Mouse (Mus musculus) stomach, embryonic 15.5 days (tissue): Measurements from ENCODE around the gene Trak1. TPM values are rescaled to one million over a fixed set of nuclear protein-coding genes. Genes with fewer than 3 reads are reported as not detected.
"Not testable (repeated sequence)": the region's sequence is repeated elsewhere in the genome, so short reads cannot be mapped to it uniquely, and the experiment has no call there.

Source experiments
- ATAC-seq: fragments of 200-750 bp; cut with Nextera tagmentation; 2 replicates; pipeline ENCODE4 v1.8.0; 2017; ENCODE audit warnings: low read depth, moderate number of reproducible peaks, moderate TSS enrichment; ENCODE audit not compliant: insufficient read depth, low FRiP score
- H3K27ac ChIP-seq: fragments of 300-500 bp; sonication (generic); 2 replicates; pipeline ENCODE4 v1.5.1; 2015; ENCODE audit warnings: mild to moderate bottlenecking, inconsistent platforms
- H3K27me3 ChIP-seq: fragments of 300-500 bp; sonication (generic); replicated peaks from 2 replicates; pipeline ENCODE4 v1.6.1; 2015; ENCODE audit warnings: inconsistent platforms
- H3K36me3 ChIP-seq: fragments of 300-500 bp; sonication (generic); 2 replicates; pipeline ENCODE4 v1.6.1; 2015; ENCODE audit warnings: inconsistent platforms
- H3K4me1 ChIP-seq: fragments of 300-500 bp; sonication (generic); 2 replicates; pipeline ENCODE4 v1.6.1; 2015; ENCODE audit warnings: inconsistent platforms
- H3K4me2 ChIP-seq: fragments of 300-500 bp; sonication (generic); 2 replicates; pipeline ENCODE4 v1.6.1; 2015; ENCODE audit warnings: mild to moderate bottlenecking, inconsistent platforms
- H3K4me3 ChIP-seq: fragments of 300-500 bp; sonication (generic); replicated peaks from 2 replicates; pipeline ENCODE4 v1.5.1; 2015; ENCODE audit warnings: inconsistent platforms
- H3K9ac ChIP-seq: fragments of 300-500 bp; sonication (generic); 2 replicates; pipeline ENCODE4 v1.6.1; 2015; ENCODE audit warnings: inconsistent platforms
- H3K9me3 ChIP-seq: fragments of 300-500 bp; sonication (generic); 2 replicates; pipeline ENCODE4 v1.6.1; 2016; ENCODE audit warnings: inconsistent platforms
- WGBS: fragments of 180-500 bp; shearing (Covaris S2); methylation state at CpG from one replicate; pipeline ENCODE4 v1.1.7; 2015; 5-methylcytosine and 5-hydroxymethylcytosine counted together
- polyA plus RNA-seq: library from polyadenylated mRNA; unstranded; fragments of >200 nt; fragmentation: Nextera tagmentation; extraction: Ambion mirVana; gene quantifications from 2 replicates; pipeline ENCODE4 v1.2.1, GENCODE M21; 2015

Trak1 gene
- polyA plus RNA-seq, 1 experiment from 2014 or later: 20.7 TPM

- whole genome bisulfite sequencing: 96% methylated on average over 17 of the region's 21 CpGs
- H3K27me3 ChIP-seq, H3K9ac ChIP-seq, H3K4me2 ChIP-seq, H3K27ac ChIP-seq, H3K9me3 ChIP-seq, ATAC-seq, H3K36me3 ChIP-seq, H3K4me3 ChIP-seq: not testable (repeated sequence)
- peaks cover 15% of the 10 kb centered on the region for H3K4me1 ChIP-seq
These were observed 31.0 kb downstream of the Trak1 start for GRCm38 (mm10) chr9:121328342-121328741.

DNA sequence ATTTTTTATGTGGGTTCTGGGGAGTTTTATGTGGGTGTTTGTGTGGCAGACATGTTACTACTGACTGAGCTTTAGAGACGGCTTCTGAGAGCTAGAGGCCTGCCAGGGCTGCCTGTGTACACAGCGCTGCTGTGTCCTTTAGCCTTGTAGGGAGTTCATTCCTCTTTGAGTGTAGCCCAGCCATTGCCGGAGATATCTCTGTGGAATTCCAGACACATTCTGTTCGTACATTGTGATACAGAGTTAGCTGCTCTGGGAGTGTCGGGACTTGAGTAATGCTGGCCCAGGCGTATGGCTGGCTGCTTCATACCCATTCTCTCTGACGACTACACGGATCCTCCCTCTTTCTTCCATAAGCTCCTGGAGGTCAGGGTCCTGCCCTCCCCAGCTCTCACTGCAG lies 31.9 kb downstream of the Trak1 start:
- no peak overlapping the region; the same call in 1 of the 2 replicates for H3K27ac ChIP-seq

GRCm38 (mm10) chr9:121330065-121330464 lies 32.8 kb downstream of the Trak1 start:
- H3K4me1 ChIP-seq: peaks cover 30% of the 10 kb centered on the region
- H3K36me3 ChIP-seq: 0 out of 2 replicates have a peak, but pooled peaks cover 4% of the 10 kb centered on the region
- H3K27me3 ChIP-seq: no peaks in the 10 kb centered on the region
- no peak for ATAC-seq
- H3K4me3 ChIP-seq: no peak overlapping the region
- no peak overlapping the region for H3K27ac ChIP-seq
- H3K4me2 ChIP-seq: no peak overlapping the region
- H3K9ac ChIP-seq: no peak overlapping the region
- H3K9me3 ChIP-seq: no peaks in the 10 kb centered on the region
- WGBS: 88% methylated on average over 5 of the region's 5 CpGs

More for the DNA sequence above, 31.9 kb downstream of the Trak1 start:
- WGBS: 60% methylated on average over 8 of the region's 8 CpGs
- H3K4me1 ChIP-seq: peaks cover 23% of the 10 kb centered on the region
- H3K36me3 ChIP-seq: 0 out of 2 replicates have a peak, but pooled peaks cover 4% of the 10 kb centered on the region
- H3K4me2 ChIP-seq: no peak overlapping the region
- H3K9ac ChIP-seq: no peak overlapping the region
- peak; percentile 23; the same call in 1 of the 2 replicates for ATAC-seq
- H3K9me3 ChIP-seq: no peaks in the 10 kb centered on the region
- H3K27me3 ChIP-seq: no peaks in the 10 kb centered on the region
- no peak overlapping the region for H3K4me3 ChIP-seq

DNA sequence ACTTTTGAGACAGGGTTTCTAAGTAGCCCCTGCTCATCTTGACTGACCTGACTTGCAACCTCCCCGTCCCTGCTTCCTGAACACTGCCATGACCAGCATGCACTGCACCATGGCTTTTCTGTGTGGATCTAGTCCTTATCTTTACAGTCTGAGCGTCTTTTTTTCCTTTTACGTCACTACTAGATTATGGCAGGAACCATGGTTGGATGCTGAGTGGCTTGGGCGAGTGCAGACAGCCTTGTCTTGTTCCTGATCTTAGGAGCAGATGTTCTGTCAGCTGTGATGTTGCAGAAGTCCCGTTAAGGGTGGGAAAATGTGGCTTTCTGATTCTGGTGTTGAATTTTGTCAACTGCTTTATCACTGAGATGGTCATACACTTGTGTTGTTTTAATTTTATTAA lies 34.1 kb downstream of the Trak1 start:
- H3K9ac ChIP-seq: no peak overlapping the region
- no peak overlapping the region for H3K4me2 ChIP-seq
- 11% methylated on average over 5 of the region's 5 CpGs for WGBS
- no peak; the same call in 1 of the 2 replicates for ATAC-seq
- no peaks in the 10 kb centered on the region for H3K27me3 ChIP-seq
- no peak overlapping the region for H3K4me3 ChIP-seq
- 0 out of 2 replicates have a peak, but pooled peaks cover 4% of the 10 kb centered on the region for H3K36me3 ChIP-seq
- peak overlapping the region; percentile 74 for H3K27ac ChIP-seq
- no peaks in the 10 kb centered on the region for H3K9me3 ChIP-seq
- H3K4me1 ChIP-seq: peaks cover 42% of the 10 kb centered on the region

DNA sequence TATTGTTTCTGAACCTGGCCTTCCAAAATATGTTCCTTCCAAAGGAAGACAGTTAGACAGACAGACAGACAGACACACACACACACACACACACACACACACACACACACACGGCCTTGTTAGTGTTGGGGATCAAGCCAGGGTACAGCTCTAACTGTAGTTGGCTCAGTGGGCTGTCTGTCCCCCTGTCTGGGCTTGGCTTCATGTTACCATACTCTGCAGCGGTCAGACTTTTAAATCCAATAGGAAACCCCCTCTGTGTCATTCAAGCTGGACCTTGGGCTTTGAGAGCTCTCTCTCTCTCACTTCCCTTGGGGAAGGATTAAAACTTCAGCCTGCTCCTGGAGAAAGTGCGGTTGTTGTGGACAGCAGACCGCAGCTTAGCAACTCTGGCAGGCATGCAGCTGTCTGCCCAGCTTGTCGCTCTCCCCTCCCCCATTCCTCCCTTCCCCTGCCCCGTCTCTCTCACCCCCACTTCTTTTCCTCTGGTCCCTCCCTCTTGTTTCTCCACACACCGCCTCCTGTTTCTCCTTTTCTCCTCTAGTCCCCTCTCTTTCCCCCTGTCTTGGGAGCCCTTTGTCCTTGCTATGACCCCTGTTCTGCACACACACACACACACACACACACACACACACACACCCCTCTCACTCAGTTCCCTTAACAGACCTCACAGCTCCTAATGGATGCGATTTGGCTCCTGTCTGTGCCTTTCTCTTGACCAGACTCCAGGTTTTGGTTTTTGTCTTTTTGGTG lies 34.8 kb downstream of the Trak1 start:
- no peak overlapping the region for H3K9ac ChIP-seq
- H3K36me3 ChIP-seq: 0 out of 2 replicates have a peak, but pooled peaks cover 4% of the 10 kb centered on the region
- H3K9me3 ChIP-seq: no peaks in the 10 kb centered on the region
- H3K4me3 ChIP-seq: no peak overlapping the region
- no peaks in the 10 kb centered on the region for H3K27me3 ChIP-seq
- H3K4me2 ChIP-seq: peak overlapping the region; percentile 17; the same call in 1 of the 2 replicates
- ATAC-seq: peak; percentile 51; the same call in 1 of the 2 replicates
- 2% methylated on average over 8 of the region's 8 CpGs for WGBS
- peak overlapping the region; percentile 74 for H3K27ac ChIP-seq
- peaks cover 47% of the 10 kb centered on the region for H3K4me1 ChIP-seq

GRCm38 (mm10) chr9:121333559-121333958 lies 36.3 kb downstream of the Trak1 start:
- no peak overlapping the region; the same call in 1 of the 2 replicates for H3K27ac ChIP-seq
- H3K4me3 ChIP-seq: no peak overlapping the region
- H3K4me1 ChIP-seq: peaks cover 59% of the 10 kb centered on the region
- H3K36me3 ChIP-seq: 0 out of 2 replicates have a peak, but pooled peaks cover under 1% of the 10 kb centered on the region
- no peak overlapping the region for H3K9ac ChIP-seq
- ATAC-seq: no peak
- H3K4me2 ChIP-seq: no peak overlapping the region
- WGBS: 81% methylated on average over 5 of the region's 5 CpGs
- H3K9me3 ChIP-seq: no peaks in the 10 kb centered on the region
- no peaks in the 10 kb centered on the region for H3K27me3 ChIP-seq

GRCm38 (mm10) chr9:121334311-121334851 lies 37.1 kb downstream of the Trak1 start:
- Histone ChIP-seq H3K4me2 (no peak overlapping the region), H3K27me3 (no peaks in the 10 kb centered on the region), H3K36me3 (no peaks in the 10 kb centered on the region), H3K4me3 (no peak overlapping the region), H3K9ac (no peak overlapping the region), H3K9me3 (no peaks in the 10 kb centered on the region), H3K27ac (peak overlapping the region; percentile 46), H3K4me1 (peaks cover 59% of the 10 kb centered on the region)
- no peak for ATAC-seq
- WGBS: 35% methylated on average over 8 of the region's 8 CpGs

DNA sequence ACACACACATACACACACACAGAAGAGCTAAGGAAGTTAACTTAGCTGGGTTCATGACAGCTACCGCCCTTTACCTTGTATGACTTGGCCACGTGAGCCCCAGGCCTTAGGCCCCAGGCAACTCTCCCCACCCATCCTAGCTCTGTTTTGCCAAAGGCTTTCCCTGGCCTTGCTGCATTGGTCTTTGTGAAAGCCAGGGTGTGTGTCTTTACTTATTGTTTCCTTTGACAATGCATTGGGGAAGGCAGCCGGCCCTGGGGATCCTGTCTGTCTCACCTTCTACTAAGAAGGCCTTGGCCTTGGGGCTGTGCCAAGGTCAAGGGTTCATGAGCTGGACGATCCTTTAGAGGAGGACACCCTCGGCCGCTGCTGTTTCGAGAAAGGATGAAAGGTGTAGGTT lies 38.3 kb downstream of the Trak1 start:
- H3K9ac ChIP-seq: no peak overlapping the region
- H3K27me3 ChIP-seq: no peaks in the 10 kb centered on the region
- no peaks in the 10 kb centered on the region for H3K9me3 ChIP-seq
- no peak for ATAC-seq
- no peak overlapping the region for H3K4me2 ChIP-seq
- WGBS: 39% methylated on average over 7 of the region's 7 CpGs
- H3K27ac ChIP-seq: peak overlapping the region; percentile 62; the same call in 1 of the 2 replicates
- peaks cover 59% of the 10 kb centered on the region for H3K4me1 ChIP-seq
- H3K4me3 ChIP-seq: no peak overlapping the region
- no peaks in the 10 kb centered on the region for H3K36me3 ChIP-seq

- 91% methylated on average over 15 of the region's 15 CpGs for WGBS
- Histone ChIP-seq H3K4me1 (peaks cover 56% of the 10 kb centered on the region), H3K4me3 (no peak overlapping the region)
These were observed 39.1 kb downstream of the Trak1 start for GRCm38 (mm10) chr9:121336324-121336946.

GRCm38 (mm10) chr9:121337216-121337937 lies 40.1 kb downstream of the Trak1 start:
- Histone ChIP-seq H3K27ac (peak overlapping the region; percentile 77), H3K4me1 (peaks cover 48% of the 10 kb centered on the region), H3K9ac (no peak overlapping the region), H3K36me3 (no peaks in the 10 kb centered on the region), H3K4me2 (no peak overlapping the region), H3K27me3 (no peaks in the 10 kb centered on the region), H3K4me3 (no peak overlapping the region), H3K9me3 (no peaks in the 10 kb centered on the region)
- ATAC-seq: peak; percentile 59
- 55% methylated on average over 9 of the region's 9 CpGs for WGBS

More at GRCm38 (mm10) chr9:121336324-121336946, 39.1 kb downstream of the Trak1 start:
- Histone ChIP-seq H3K36me3 (no peaks in the 10 kb centered on the region), H3K4me2 (no peak overlapping the region), H3K27ac (peak overlapping the region; percentile 77; the same call in 1 of the 2 replicates), H3K9me3 (no peaks in the 10 kb centered on the region), H3K9ac (no peak overlapping the region), H3K27me3 (no peaks in the 10 kb centered on the region)
- no peak for ATAC-seq

DNA sequence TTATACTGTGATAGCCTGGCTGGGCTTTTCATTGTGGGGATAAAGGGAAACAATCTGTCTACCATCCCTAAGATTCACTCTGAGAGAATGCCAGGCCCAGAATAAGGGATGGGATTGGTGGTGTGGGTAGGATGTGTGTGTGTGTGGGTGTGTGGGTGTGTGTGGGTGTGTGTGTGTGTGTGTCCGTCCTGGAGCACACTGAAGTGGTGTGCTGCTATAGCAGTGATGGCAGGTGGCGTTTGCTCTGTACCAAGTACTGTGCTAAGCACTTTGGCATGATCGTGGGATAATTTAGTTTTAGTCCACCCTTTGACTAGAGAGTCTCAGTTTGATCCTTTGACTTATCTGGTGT lies 40.6 kb downstream of the Trak1 start:
- no peak for ATAC-seq
- peaks cover 44% of the 10 kb centered on the region for H3K4me1 ChIP-seq
- H3K4me3 ChIP-seq: no peak overlapping the region
- peak overlapping the region; percentile 77 for H3K27ac ChIP-seq
- no peaks in the 10 kb centered on the region for H3K9me3 ChIP-seq
- no peak overlapping the region for H3K4me2 ChIP-seq
- H3K36me3 ChIP-seq: no peaks in the 10 kb centered on the region
- no peaks in the 10 kb centered on the region for H3K27me3 ChIP-seq
- H3K9ac ChIP-seq: no peak overlapping the region
- WGBS: 72% methylated on average over 3 of the region's 3 CpGs
